Mouse (Mus musculus) stomach, postnatal 0 days (tissue): ENCODE measurements at regions not wholly inside any gene's neighbourhood (a gene's known extent, or its start where the extent isn't known, plus 50 kb on each side); places are given as distances from the start of the nearest gene placed in this dataset.

Experiments used
- CTCF ChIP-seq: IDR thresholded peaks from 2 replicates; pipeline ENCODE4 v1.5.1; 2016; ENCODE audit warnings: antibody characterized with exemption, low read depth, mild to moderate bottlenecking, moderate library complexity
- EP300 ChIP-seq: optimal IDR thresholded peaks from 2 replicates; pipeline ENCODE3; 2016; ENCODE audit warnings: antibody characterized with exemption

DNA sequence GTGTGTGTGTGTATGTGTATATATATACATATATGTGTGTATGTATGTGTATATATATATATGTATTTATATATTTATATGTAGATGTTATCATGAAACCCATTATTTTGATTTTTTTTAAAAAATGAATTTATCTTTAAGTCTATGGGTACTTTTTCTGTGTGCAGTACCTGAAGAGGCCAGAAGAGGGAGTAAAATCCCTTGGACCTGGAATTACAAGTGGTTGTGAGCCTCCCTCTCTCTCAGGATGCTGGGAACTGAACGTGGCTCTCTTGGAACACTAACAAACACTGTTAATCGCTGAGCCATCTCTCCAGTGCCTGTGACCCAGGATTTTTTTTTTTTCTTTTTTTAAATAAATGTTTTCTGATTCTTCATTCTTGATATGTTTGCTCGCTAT, 58.6 kb upstream of the 4931429L15Rik start:
- peak; percentile 33 for TF ChIP-seq CTCF
- TF ChIP-seq EP300, result no peak
